Mouse (Mus musculus) urinary bladder, adult 2 months (tissue): ENCODE data around the gene Gm4969. TPM values are rescaled to one million over a fixed set of nuclear protein-coding genes. Genes with fewer than 3 reads are reported as not detected.
A peak's percentile ranks its signal among the peaks of the same experiment; 100 is the strongest.

ENCODE experiments used
- DNase-seq: peaks from one replicate; pipeline ENCODE4 v3.0.0; 2022; ENCODE audit warnings: low spot score
- polyA plus RNA-seq: library from polyadenylated mRNA; depleted of rRNA; stranded (reverse); fragments of >200 nt; gene quantifications from 2 replicates; pipeline ENCODE4 v1.2.3, GENCODE M21; 2012

Gene Gm4969
- polyA plus RNA-seq, 1 experiment: 0.40 TPM

DNA sequence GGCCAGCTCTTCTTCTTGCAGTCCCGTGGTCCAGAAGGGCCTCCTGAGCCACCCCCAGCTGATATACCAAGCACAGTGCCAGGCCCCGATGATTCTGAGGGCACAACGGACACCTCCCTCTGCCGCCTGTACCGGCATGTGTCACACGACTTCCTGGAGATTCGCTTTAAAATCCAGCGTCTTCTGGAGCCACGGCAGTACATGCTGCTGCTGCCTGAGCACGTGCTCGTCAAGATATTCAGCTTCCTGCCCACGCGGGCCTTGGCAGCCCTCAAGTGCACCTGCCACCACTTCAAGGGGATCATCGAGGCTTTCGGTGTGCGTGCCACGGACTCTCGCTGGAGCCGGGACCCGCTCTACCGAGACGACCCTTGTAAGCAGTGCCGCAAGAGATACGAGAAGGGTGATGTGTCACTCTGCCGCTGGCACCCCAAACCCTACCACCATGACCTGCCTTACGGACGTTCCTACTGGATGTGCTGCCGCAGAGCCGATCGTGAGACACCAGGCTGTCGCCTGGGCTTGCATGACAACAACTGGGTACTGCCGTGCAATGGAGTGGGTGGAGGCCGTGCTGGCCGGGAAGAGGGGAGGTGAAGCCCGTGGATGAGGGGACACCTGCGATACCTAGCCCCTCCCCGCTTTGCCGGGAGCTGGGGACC, 18.6 kb upstream of the Gm4969 start:
- DNase-seq: no peak

- no peak for DNase-seq
These were observed 18.0 kb upstream of the Gm4969 start for GRCm38 (mm10) chr7:19136168-19136567.

- peak; percentile 89 for DNase-seq
These were observed 13.2 kb upstream of the Gm4969 start for GRCm38 (mm10) chr7:19131324-19131848.

GRCm38 (mm10) chr7:19130657-19131056, 12.5 kb upstream of the Gm4969 start:
- no peak for DNase-seq

DNA sequence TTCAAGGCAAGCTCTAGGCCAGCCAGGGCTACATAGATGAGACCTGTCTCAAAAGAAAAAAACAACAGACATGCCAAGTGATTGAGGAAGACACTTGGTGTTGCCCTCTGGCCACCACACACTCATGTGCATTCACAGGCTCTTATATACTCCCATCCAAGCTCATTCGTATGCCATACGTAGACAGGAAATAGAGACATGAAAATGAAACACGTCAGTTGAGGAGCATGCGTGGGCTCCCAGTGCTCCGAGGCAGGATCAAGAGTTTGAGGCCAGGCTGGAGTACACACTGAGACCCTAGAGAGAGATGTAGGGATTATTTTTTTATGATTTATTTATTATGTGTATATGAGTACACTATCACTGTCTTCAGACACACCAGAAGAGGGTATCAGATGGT, 11.2 kb upstream of the Gm4969 start:
- no peak for DNase-seq

GRCm38 (mm10) chr7:19127744-19128143, 9.6 kb upstream of the Gm4969 start:
- no peak for DNase-seq

GRCm38 (mm10) chr7:19124713-19125112, 6.5 kb upstream of the Gm4969 start:
- no peak for DNase-seq

GRCm38 (mm10) chr7:19121686-19122085, 3.5 kb upstream of the Gm4969 start:
- no peak for DNase-seq

- peak; percentile 81 for DNase-seq
These were observed 1.7 kb upstream of the Gm4969 start, which contains the start of gene Fbxo46 for GRCm38 (mm10) chr7:19119631-19120429. Gene Fbxo46, plus strand, starts transcription at chr7:19119859.

- DNase-seq: no peak
These were observed 915 bp upstream of the Gm4969 start for GRCm38 (mm10) chr7:19119083-19119482.

- no peak for DNase-seq
These were observed 8.6 kb downstream of the Gm4969 start for GRCm38 (mm10) chr7:19109565-19109964.

- no peak for DNase-seq
These were observed 10.7 kb downstream of the Gm4969 start for GRCm38 (mm10) chr7:19107436-19107835.

- no peak for DNase-seq
These were observed 13.7 kb downstream of the Gm4969 start for GRCm38 (mm10) chr7:19104486-19104885.

GRCm38 (mm10) chr7:19103741-19104140, 14.4 kb downstream of the Gm4969 start:
- no peak for DNase-seq

DNA sequence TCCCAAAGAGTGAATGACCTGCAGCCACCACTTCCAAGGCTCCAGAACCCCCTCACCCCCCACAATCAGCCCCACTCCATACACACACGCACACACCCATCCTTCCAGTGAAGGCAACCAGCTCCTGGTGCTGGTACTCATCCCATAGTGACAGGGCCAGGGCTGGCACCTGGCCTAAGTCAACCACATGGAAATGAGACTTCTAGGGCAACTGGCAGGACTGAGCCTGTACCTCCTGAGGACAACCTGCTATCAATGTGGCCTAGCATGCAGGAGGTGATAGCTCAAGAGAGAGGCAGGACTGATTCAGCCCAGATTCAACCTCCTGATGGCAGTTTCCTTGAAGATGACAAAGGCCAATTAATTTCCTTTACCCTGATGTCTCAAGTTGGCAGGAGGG, 17.9 kb downstream of the Gm4969 start:
- no peak for DNase-seq

- no peak for DNase-seq
These were observed 19.4 kb downstream of the Gm4969 start for GRCm38 (mm10) chr7:19098811-19099210.

GRCm38 (mm10) chr7:19097863-19098262, 20.3 kb downstream of the Gm4969 start:
- no peak for DNase-seq

- no peak for DNase-seq
These were observed 21.0 kb downstream of the Gm4969 start for GRCm38 (mm10) chr7:19097217-19097616.

GRCm38 (mm10) chr7:19096421-19096976, 21.7 kb downstream of the Gm4969 start:
- DNase-seq: no peak

DNA sequence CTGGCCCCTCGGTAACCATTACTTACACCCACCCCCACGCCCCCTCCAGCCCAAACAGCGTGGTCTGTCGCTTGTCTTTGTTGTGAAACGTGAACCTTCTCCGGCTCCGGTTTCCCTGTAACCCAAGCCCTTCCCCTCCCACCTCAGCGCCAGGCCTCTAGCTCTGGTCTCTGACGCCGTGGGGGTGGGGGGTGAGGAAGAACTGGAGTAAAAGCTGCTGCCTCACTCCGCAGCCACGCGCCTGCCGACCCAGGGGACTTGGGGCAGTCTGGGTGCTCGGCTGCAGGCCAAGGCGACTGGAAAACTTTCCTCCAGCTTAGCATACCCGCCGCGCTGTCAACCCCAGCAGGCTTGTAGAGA, 22.4 kb downstream of the Gm4969 start:
- no peak for DNase-seq

- DNase-seq: peak; percentile 70
These were observed 23.1 kb downstream of the Gm4969 start for GRCm38 (mm10) chr7:19094826-19095750.

DNA sequence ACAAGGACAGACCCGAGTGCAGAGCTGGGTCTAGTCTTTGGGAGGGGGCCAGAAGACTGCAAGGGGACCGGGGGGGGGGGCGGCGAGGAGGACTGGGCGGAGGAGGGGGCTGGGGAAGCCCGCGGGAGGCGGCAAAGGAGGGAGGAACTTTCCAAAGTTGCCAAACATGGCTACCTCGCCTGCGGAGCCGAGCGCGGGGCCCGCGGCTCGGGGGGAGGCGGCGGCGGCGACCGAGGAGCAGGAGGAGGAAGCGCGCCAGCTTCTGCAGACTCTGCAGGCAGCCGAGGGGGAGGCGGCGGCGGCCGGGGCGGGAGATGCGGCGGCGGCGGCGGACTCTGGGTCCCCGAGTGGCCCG, 23.7 kb downstream of the Gm4969 start, which contains the start of gene Six5:
TSS of gene Six5 (plus strand) at position 124 of the 355 bp plus-strand sequence.
- no peak for DNase-seq
